Mouse (Mus musculus) liver, embryonic 16.5 days (tissue): ENCODE data around the gene Mus81. TPM values are rescaled to one million over a fixed set of nuclear protein-coding genes. Genes with fewer than 3 reads are reported as not detected.

Experiments used
- ATAC-seq: fragments of 200-750 bp; cut with Nextera tagmentation; 2 replicates; pipeline ENCODE4 v1.8.0; 2017; ENCODE audit warnings: low read depth, mild to moderate bottlenecking, moderate number of reproducible peaks, moderate library complexity
- H3K27ac ChIP-seq: fragments of 300-500 bp; sonication (generic); 2 replicates; pipeline ENCODE4 v1.5.1; 2014; ENCODE audit warnings: mild to moderate bottlenecking, low read length
- H3K27me3 ChIP-seq: fragments of 300-500 bp; sonication (generic); 2 replicates; pipeline ENCODE4 v1.6.1; 2014; ENCODE audit warnings: low read depth, low read length, mixed read lengths; ENCODE audit not compliant: control insufficient read depth, insufficient read depth
- H3K36me3 ChIP-seq: fragments of 300-500 bp; sonication (generic); 2 replicates; pipeline ENCODE4 v1.6.1; 2014; ENCODE audit warnings: mild to moderate bottlenecking; ENCODE audit not compliant: control insufficient read depth, insufficient read depth
- H3K4me1 ChIP-seq: fragments of 300-500 bp; sonication (generic); 2 replicates; pipeline ENCODE4 v1.6.1; 2014; ENCODE audit warnings: low read depth, low read length, mixed read lengths; ENCODE audit not compliant: control insufficient read depth
- H3K4me2 ChIP-seq: fragments of 300-500 bp; sonication (generic); 2 replicates; pipeline ENCODE4 v1.6.1; 2014; ENCODE audit warnings: low read depth, low read length, mixed read lengths
- H3K4me3 ChIP-seq: fragments of 300-500 bp; sonication (generic); 2 replicates; pipeline ENCODE4 v1.5.1; 2014; ENCODE audit warnings: low read depth, mild to moderate bottlenecking, low read length
- H3K9ac ChIP-seq: fragments of 300-500 bp; sonication (generic); 2 replicates; pipeline ENCODE4 v1.6.1; 2014; ENCODE audit warnings: low read depth, low read length
- H3K9me3 ChIP-seq: fragments of 300-500 bp; sonication (generic); replicated peaks from 2 replicates; pipeline ENCODE4 v1.6.1; 2016; ENCODE audit warnings: low read length; ENCODE audit not compliant: control insufficient read depth
- WGBS: fragments of 180-500 bp; shearing (Covaris S2); extraction: QIAGEN DNeasy Blood & Tissue Kit; methylation state at CpG from one replicate; pipeline ENCODE4 v1.1.7; 2014; ENCODE audit not compliant: insufficient replicate concordance; 5-methylcytosine and 5-hydroxymethylcytosine counted together
- polyA plus RNA-seq: library from polyadenylated mRNA; unstranded; fragments of >200 nt; fragmentation: Nextera tagmentation; extraction: Ambion mirVana; gene quantifications from 2 replicates; pipeline ENCODE4 v1.2.1, GENCODE M21; 2015

Gene Mus81
- polyA plus RNA-seq, 1 experiment from 2014 or later: 15.6 TPM

DNA sequence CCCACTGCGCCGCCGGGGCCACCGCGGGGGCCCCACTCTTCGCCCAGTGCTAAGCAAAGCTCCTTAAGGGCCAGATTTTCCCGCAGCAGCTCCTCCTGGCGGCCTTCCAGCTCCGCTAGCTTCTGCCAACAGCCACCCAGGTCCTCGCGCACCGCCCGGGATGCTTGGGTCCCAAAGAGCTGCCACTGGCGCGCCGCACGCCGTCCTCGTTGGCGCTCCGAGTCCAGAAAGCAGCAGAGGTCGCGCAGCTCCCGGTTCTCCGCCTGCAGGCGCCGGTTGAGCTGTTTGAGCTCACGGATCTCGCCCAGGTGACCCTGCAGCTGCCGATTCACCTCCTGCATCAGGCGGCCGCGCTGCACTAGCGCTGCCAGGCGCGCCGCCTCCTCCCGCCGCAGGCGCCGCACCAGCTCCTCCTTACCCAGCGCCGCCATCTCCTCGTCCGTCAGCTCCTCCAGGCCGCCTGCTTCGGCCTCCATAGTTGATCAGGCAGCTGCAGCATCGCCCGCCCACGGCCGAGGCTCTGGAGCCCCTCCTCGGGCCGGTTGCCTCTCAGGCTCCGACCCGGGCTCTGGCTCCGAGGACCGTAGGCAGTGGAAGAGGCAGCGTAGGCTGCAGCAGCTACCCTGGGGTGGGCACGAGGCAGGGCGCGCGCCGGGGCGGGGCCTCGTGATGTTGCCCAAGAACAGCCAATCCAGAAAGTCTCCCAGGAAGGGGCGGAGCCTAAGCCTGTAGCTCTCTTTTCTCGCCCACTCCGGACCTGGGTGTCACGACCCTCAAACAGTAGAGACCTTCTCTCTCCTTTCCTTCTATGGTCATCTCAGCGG is 31.1 kb downstream of the Mus81 start:
- Histone ChIP-seq H3K4me2 (peak overlapping the region; percentile 100), H3K27me3 (no peaks in the 10 kb centered on the region), H3K4me1 (peaks cover 34% of the 10 kb centered on the region), H3K9me3 (no peaks in the 10 kb centered on the region), H3K4me3 (peak overlapping the region; percentile 80), H3K9ac (peak overlapping the region; percentile 77), H3K27ac (peak overlapping the region; percentile 78), H3K36me3 (no peaks in the 10 kb centered on the region)
- ATAC-seq: peak; percentile 89
- under 1% methylated on average over 69 of the region's 70 CpGs for WGBS

DNA sequence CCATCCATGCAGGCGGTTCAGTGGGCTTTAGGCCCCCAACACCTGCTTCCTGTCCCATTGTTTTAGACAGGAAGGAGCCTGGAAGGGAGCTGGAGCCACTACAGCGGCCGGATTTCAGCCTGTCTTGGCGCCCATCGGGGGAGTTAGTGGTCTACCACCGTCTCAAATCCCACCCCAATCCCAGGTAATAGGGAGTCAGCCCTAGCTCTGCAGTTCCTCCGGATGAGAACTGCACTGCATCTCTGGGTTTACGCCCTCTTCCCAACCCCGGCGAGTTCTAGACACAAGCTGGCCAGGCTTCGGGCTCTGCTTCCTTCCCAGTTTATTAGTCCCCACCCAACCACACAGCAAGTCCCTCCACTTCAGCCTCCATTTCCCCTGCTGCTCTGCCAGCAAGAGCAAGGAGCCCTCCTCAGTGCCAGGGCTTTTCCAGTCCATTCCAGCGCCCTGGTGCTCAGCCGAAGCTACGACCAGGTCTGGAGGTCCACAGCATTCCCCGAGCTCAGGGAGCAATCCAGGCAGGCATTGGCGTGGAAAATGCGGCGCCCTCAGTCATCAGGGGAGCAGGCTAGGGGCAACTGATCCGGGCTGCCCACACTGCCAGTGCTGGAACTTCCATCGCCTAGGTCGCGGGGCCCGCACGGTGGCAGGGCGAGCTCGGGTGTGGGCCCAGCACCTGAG is 31.8 kb downstream of the Mus81 start:
- Histone ChIP-seq H3K9ac (peak overlapping the region; percentile 77), H3K4me2 (peak overlapping the region; percentile 100), H3K9me3 (no peaks in the 10 kb centered on the region), H3K4me1 (peaks cover 33% of the 10 kb centered on the region), H3K27ac (no peak overlapping the region), H3K4me3 (peak overlapping the region; percentile 80), H3K36me3 (no peaks in the 10 kb centered on the region), H3K27me3 (no peaks in the 10 kb centered on the region)
- WGBS: 3% methylated on average over 26 of the region's 26 CpGs
- no peak for ATAC-seq

DNA sequence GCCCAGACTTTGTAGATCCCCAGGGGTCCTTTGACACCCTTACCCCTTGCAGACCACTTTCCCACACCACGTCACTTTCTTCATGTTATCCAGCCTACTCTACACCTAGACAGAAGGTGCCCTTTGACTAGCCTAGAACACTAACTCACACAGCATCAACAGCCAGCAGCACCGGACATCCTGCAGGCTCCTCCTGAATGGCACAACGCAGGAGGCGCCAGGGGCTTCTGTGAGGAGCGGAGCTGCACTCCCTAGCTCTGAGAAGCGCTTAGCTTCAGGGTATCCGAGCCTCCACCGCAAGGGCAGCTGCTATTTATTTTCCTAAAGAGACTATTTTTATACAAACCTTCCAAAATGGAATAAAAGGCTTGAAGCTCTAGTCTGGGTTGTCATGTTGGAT is 32.6 kb downstream of the Mus81 start:
- Histone ChIP-seq H3K4me2 (0 out of 2 replicates have a peak overlapping the region, but pooled peaks have one; percentile 6), H3K9me3 (no peaks in the 10 kb centered on the region), H3K27ac (no peak overlapping the region), H3K27me3 (peaks cover 4% of the 10 kb centered on the region; the same call in 1 of the 2 replicates), H3K4me3 (no peak overlapping the region), H3K4me1 (peaks cover 27% of the 10 kb centered on the region), H3K9ac (no peak overlapping the region), H3K36me3 (no peaks in the 10 kb centered on the region)
- ATAC-seq: no peak
- 55% methylated on average over 8 of the region's 8 CpGs for WGBS

DNA sequence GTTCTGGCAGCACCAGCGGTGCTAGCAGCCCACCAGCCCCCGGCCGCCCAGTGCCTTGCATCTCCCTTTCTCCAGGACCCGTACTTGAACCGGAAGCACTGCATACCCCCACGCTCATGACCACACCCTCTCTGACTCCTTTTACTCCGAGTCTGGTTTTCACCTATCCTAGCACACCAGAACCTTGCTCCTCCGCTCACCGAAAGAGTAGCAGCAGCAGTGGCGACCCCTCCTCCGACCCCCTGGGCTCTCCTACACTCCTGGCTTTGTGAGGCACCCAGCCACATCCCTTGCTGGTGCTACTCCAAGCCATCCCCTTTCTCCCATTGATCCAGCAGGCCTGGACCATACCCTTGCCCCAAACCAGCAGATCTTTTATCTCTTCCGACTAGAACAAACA is 33.2 kb downstream of the Mus81 start:
- Histone ChIP-seq H3K9ac (no peak overlapping the region), H3K27ac (no peak overlapping the region), H3K36me3 (no peaks in the 10 kb centered on the region), H3K4me2 (no peak overlapping the region), H3K27me3 (peaks cover 9% of the 10 kb centered on the region), H3K4me1 (peaks cover 27% of the 10 kb centered on the region), H3K4me3 (no peak overlapping the region), H3K9me3 (no peaks in the 10 kb centered on the region)
- no peak for ATAC-seq
- WGBS: 74% methylated on average over 12 of the region's 12 CpGs

DNA sequence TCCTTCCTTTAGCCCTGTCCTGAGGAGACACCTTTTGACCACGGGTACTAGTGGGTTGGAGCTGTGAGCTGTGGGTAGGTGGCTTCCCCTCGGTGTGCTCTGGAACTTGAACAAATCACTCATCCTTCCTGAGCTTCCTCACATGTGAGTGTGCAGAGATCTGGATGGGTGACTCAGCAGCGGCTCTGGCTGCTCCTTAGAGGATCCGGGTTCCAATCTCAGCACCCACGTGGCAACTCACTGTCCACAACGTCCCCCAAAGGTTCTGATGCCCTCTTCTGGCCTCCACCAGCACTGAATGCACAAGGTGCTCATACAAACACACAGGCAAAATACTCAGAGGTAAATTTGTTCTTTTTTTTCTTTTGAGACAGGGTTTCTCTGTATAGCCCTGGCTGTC is 36.4 kb downstream of the Mus81 start:
- 50% methylated on average over 6 of the region's 6 CpGs for WGBS
- H3K9me3 ChIP-seq: no peaks in the 10 kb centered on the region
- H3K4me2 ChIP-seq: no peak overlapping the region
- H3K9ac ChIP-seq: no peak overlapping the region
- no peak overlapping the region for H3K4me3 ChIP-seq
- peaks cover 42% of the 10 kb centered on the region for H3K27me3 ChIP-seq
- no peaks in the 10 kb centered on the region for H3K36me3 ChIP-seq
- no peak overlapping the region for H3K27ac ChIP-seq
- no peak for ATAC-seq
- peaks cover 35% of the 10 kb centered on the region for H3K4me1 ChIP-seq

DNA sequence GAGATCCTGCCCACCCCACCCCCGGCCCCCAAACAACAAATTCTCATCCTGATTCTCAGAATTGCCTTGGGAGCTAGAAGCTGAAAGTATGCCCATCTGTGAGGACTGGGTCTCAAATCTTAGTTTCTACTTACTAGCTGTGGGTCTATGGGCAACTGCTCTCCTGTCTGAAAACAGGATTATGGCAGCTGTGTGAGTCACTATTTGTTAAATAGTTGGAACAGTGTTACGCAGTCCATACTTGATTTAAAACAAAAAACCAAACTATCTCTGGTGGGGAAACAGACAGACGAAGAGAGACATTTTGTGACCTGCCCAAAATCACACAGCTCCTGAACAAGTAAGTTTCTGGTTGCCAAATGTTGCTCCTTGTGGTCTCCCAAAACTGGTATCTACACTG is 38.5 kb downstream of the Mus81 start:
- Histone ChIP-seq H3K9me3 (no peaks in the 10 kb centered on the region), H3K36me3 (no peaks in the 10 kb centered on the region), H3K4me2 (no peak overlapping the region), H3K27ac (no peak overlapping the region), H3K4me1 (peaks cover 22% of the 10 kb centered on the region), H3K9ac (no peak overlapping the region), H3K4me3 (no peak overlapping the region), H3K27me3 (peaks cover 51% of the 10 kb centered on the region)
- no peak for ATAC-seq
- WGBS: 59% methylated on average over 3 of the region's 3 CpGs

DNA sequence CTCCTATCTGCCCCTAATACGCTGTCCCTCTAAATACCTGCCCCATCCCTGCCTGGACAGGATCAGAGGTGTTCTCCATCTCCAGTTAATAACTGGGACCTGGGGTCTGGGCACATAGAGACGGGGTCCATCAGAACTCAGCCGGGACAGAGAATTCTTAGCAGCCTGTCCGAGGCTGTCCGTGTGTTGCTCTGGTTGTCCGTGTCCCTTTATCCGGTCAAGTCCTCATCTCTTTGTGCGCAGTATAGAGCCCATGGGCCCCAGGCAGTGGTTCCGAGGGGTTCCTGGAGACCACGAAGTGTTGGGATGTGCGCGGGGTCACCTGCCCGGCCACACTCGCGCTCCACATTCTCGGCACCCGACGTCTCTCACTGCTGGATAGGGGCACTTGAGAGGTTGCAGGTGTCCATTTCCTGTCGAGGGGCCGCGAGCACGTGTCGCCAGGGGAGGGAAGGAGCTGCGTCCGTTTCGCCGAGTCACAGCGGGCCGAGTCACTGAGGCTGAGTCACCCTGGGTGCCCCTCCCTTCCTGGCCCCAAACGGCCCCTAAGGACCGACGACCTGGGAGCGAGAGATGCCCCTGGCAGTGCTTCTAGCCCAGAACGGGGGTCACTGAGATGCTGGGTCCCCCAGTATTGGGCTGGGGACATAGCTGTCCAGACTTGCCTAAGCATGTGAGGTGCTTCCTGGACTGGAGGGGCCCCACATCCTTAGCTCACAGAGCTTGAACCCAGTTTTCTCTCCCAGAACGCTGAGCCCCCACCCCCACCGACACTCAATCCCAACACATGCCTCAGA is 39.6 kb downstream of the Mus81 start:
- WGBS: 3% methylated on average over 36 of the region's 36 CpGs
- peaks cover 22% of the 10 kb centered on the region for H3K4me1 ChIP-seq
- H3K27ac ChIP-seq: no peak overlapping the region
- no peaks in the 10 kb centered on the region for H3K9me3 ChIP-seq
- no peak overlapping the region for H3K9ac ChIP-seq
- no peaks in the 10 kb centered on the region for H3K36me3 ChIP-seq
- H3K4me2 ChIP-seq: peak overlapping the region; percentile 87
- peak overlapping the region; percentile 66 for H3K4me3 ChIP-seq
- peaks cover 52% of the 10 kb centered on the region for H3K27me3 ChIP-seq
- peak; percentile 61 for ATAC-seq

DNA sequence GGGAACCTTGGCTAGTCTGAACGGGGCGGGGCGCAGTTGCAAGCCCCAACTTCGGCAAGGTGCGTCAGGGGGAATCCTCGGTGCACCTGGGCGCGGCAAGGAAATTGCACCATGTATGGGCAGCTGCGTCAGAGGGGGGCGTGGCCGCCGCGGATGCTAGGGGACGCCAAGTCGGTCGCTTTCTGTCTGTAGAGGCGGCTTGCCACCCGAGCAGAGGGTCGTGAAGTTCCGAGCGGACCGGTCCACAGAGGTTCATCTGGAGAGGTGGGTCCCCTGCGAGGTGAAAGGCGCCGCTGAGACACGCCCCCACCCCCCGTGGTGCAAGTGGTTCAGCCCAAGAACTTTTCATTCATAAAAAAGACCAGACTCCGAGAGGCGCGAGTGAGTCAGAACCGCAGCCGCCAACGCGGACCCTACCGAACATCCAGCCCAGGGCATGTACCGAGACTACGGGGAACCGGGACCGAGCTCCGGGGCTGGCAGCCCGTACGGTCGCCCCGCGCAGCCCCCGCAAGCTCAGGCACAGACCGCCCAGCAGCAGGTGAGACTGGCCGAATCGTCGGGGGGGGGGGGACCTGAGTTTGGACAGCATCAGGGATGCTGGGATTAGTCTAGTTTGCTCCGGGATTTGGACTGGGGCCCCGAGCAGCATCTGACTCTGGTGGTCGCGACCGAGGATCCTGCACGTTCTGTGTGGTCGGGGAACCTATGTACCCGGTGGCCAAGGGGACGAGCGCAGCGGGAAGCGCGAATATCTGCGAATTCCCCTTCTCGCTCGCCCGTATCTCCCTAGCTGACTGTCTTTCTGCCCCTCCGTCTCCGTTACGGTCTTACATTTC is 40.5 kb downstream of the Mus81 start, which contains the start of gene Fosl1:
TSS of gene Fosl1 (plus strand) at position 33 of the 839 bp plus-strand sequence.
- peak within 1 kb of the TSS; percentile 28; the same call in 1 of the 2 replicates for H3K9ac ChIP-seq
- ATAC-seq: peak; percentile 55
- peak within 1 kb of the TSS; percentile 87 for H3K4me2 ChIP-seq
- H3K27me3 ChIP-seq: peaks cover 52% of the 10 kb centered on the region
- 1% methylated on average over 70 of the region's 70 CpGs for WGBS
- H3K4me1 ChIP-seq: peaks cover 22% of the 10 kb centered on the region
- H3K9me3 ChIP-seq: no peaks in the 10 kb centered on the region
- no peaks in the 10 kb centered on the region for H3K36me3 ChIP-seq
- H3K27ac ChIP-seq: no peak within 1 kb of the TSS
- H3K4me3 ChIP-seq: peak within 1 kb of the TSS; percentile 66
